Mouse (Mus musculus): ENCODE results near the gene Rabac1. TPM values are rescaled to one million over a fixed set of nuclear protein-coding genes. Genes with fewer than 3 reads are reported as not detected.

The Rabac1 gene
- polyA plus RNA-seq, 1 experiment from 2014 or later = 118 TPM

DNA sequence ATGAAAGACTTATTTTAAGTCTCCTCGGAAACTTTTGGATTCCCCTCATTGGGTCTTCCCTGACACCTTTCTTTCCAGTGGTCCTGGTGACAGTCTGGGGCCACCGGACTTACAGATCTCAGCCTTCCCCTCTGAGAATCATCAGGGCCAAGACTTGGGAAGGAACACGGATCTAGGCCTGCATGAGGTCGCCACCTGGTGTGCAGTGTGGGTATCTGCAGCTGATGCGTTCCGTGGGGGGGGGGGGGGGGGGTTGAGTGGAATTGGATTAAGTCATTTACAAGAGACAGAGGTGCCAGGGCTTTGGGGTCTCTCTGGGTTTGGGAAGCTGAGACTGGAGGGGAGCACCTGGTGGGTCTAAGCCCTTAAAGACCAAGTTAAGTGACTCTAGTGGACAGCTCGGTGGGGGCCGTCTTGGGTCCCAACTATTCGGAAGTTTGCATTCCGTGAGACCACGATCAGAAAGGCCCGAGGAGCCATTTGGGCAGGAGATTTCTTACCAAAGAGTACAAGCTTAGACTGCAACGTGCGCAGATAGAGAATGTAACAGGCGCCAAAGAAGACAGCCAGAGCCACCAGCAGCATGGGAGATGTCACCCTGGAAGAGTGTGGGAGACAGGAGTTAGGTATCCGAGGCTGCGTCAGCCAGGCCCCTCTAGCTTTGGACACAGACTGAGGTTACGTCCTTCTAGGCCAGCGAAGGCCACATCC lies 1.1 kb downstream of the Rabac1 start:
- Histone ChIP-seq H3K9ac (ENCODE audit: low read length) (no peak overlapping the region; the same call in 1 of the 2 replicates), H3K36me3 (ENCODE audit: control insufficient read depth, insufficient read depth, low read length) (no peaks in the 10 kb centered on the region), H3K27me3 (ENCODE audit: control insufficient read depth, insufficient read depth, low read length) (no peaks in the 10 kb centered on the region), H3K4me1 (ENCODE audit: control insufficient read depth, insufficient read depth, low read length) (0 out of 2 replicates have a peak, but pooled peaks cover 3% of the 10 kb centered on the region), H3K27ac (ENCODE audit: low read depth, low read length) (no peak overlapping the region), H3K9me3 (ENCODE audit: control insufficient read depth, low read length) (no peaks in the 10 kb centered on the region), H3K4me2 (ENCODE audit: low read depth) (peak overlapping the region; percentile 53), H3K4me3 (ENCODE audit: low read depth, low read length) (peak overlapping the region; percentile 46)
- 10% methylated on average over 19 of the region's 19 CpGs for WGBS
- ATAC-seq (ENCODE audit: insufficient read depth, low FRiP score, low TSS enrichment) = 0 out of 2 replicates have a peak, but pooled peaks have one; percentile 21
- DNase-seq (ENCODE audit: low spot score) = peak; percentile 47

GRCm38 (mm10) chr7:24970341-24970740 lies 2.2 kb downstream of the Rabac1 start:
- Histone ChIP-seq H3K4me2 (ENCODE audit: low read depth) (no peak overlapping the region), H3K27ac (ENCODE audit: low read depth, low read length) (no peak overlapping the region), H3K36me3 (ENCODE audit: control insufficient read depth, insufficient read depth, low read length) (no peaks in the 10 kb centered on the region), H3K9ac (ENCODE audit: low read length) (no peak overlapping the region), H3K4me1 (ENCODE audit: control insufficient read depth, insufficient read depth, low read length) (0 out of 2 replicates have a peak, but pooled peaks cover 3% of the 10 kb centered on the region), H3K9me3 (ENCODE audit: control insufficient read depth, low read length) (no peaks in the 10 kb centered on the region), H3K27me3 (ENCODE audit: control insufficient read depth, insufficient read depth, low read length) (no peaks in the 10 kb centered on the region), H3K4me3 (ENCODE audit: low read depth, low read length) (no peak overlapping the region)
- WGBS = 93% methylated on average over 3 of the region's 3 CpGs
- DNase-seq (ENCODE audit: low spot score) (no peak), ATAC-seq (ENCODE audit: insufficient read depth, low FRiP score, low TSS enrichment) (no peak)

DNA sequence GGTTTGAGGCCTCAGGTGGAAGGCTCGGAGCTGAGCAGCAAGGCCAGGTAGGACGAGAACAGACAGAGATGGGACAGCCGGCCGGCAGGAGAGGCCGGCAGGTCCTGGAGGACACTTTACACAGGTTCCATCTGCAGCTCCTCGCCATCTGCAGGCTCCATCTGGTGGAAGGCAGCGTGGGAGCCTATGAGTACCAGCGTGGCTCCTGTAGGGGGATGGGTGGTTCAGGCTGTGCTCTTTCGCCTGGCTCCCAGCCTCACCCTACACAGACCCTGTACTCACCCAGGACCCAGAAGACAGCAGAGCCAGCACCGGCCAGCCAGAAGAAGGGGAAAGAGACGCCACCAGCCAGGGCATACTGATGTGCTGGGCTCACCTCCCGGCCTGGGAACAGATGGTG lies 2.7 kb downstream of the Rabac1 start:
- Histone ChIP-seq H3K36me3 (ENCODE audit: control insufficient read depth, insufficient read depth, low read length) (no peaks in the 10 kb centered on the region), H3K9me3 (ENCODE audit: control insufficient read depth, low read length) (no peaks in the 10 kb centered on the region), H3K27ac (ENCODE audit: low read depth, low read length) (no peak overlapping the region), H3K4me2 (ENCODE audit: low read depth) (no peak overlapping the region), H3K4me3 (ENCODE audit: low read depth, low read length) (no peak overlapping the region), H3K27me3 (ENCODE audit: control insufficient read depth, insufficient read depth, low read length) (no peaks in the 10 kb centered on the region), H3K9ac (ENCODE audit: low read length) (no peak overlapping the region), H3K4me1 (ENCODE audit: control insufficient read depth, insufficient read depth, low read length) (0 out of 2 replicates have a peak, but pooled peaks cover 3% of the 10 kb centered on the region)
- ATAC-seq (ENCODE audit: insufficient read depth, low FRiP score, low TSS enrichment) (no peak), DNase-seq (ENCODE audit: low spot score) (no peak)
- 78% methylated on average over 12 of the region's 12 CpGs for WGBS

GRCm38 (mm10) chr7:24968463-24968862 lies 4.1 kb downstream of the Rabac1 start:
- Histone ChIP-seq H3K9ac (ENCODE audit: low read length) (no peak overlapping the region), H3K27me3 (ENCODE audit: control insufficient read depth, insufficient read depth, low read length) (no peaks in the 10 kb centered on the region), H3K9me3 (ENCODE audit: control insufficient read depth, low read length) (no peaks in the 10 kb centered on the region), H3K27ac (ENCODE audit: low read depth, low read length) (no peak overlapping the region), H3K4me3 (ENCODE audit: low read depth, low read length) (no peak overlapping the region), H3K4me1 (ENCODE audit: control insufficient read depth, insufficient read depth, low read length) (0 out of 2 replicates have a peak, but pooled peaks cover 3% of the 10 kb centered on the region), H3K4me2 (ENCODE audit: low read depth) (no peak overlapping the region), H3K36me3 (ENCODE audit: control insufficient read depth, insufficient read depth, low read length) (no peaks in the 10 kb centered on the region)
- DNase-seq (ENCODE audit: low spot score) = no peak
- WGBS = 72% methylated on average over 6 of the region's 6 CpGs
- no peak for ATAC-seq (ENCODE audit: insufficient read depth, low FRiP score, low TSS enrichment)

GRCm38 (mm10) chr7:24967966-24968365 lies 4.6 kb downstream of the Rabac1 start:
- no peak for ATAC-seq (ENCODE audit: insufficient read depth, low FRiP score, low TSS enrichment)
- Histone ChIP-seq H3K9me3 (ENCODE audit: control insufficient read depth, low read length) (no peaks in the 10 kb centered on the region), H3K36me3 (ENCODE audit: control insufficient read depth, insufficient read depth, low read length) (no peaks in the 10 kb centered on the region), H3K27ac (ENCODE audit: low read depth, low read length) (no peak overlapping the region), H3K9ac (ENCODE audit: low read length) (no peak overlapping the region), H3K4me1 (ENCODE audit: control insufficient read depth, insufficient read depth, low read length) (0 out of 2 replicates have a peak, but pooled peaks cover 3% of the 10 kb centered on the region), H3K27me3 (ENCODE audit: control insufficient read depth, insufficient read depth, low read length) (no peaks in the 10 kb centered on the region), H3K4me2 (ENCODE audit: low read depth) (no peak overlapping the region), H3K4me3 (ENCODE audit: low read depth, low read length) (no peak overlapping the region)
- DNase-seq (ENCODE audit: low spot score) = no peak
- WGBS = 87% methylated on average over 8 of the region's 8 CpGs

- H3K4me3 ChIP-seq (ENCODE audit: low read depth, low read length) = no peak overlapping the region
- ATAC-seq (ENCODE audit: insufficient read depth, low FRiP score, low TSS enrichment) (no peak), DNase-seq (ENCODE audit: low spot score) (peak; percentile 81)
- H3K27ac ChIP-seq (ENCODE audit: low read depth, low read length) = no peak overlapping the region
- no peaks in the 10 kb centered on the region for H3K4me1 ChIP-seq (ENCODE audit: control insufficient read depth, insufficient read depth, low read length)
- H3K36me3 ChIP-seq (ENCODE audit: control insufficient read depth, insufficient read depth, low read length) = no peaks in the 10 kb centered on the region
- no peak overlapping the region for H3K9ac ChIP-seq (ENCODE audit: low read length)
- H3K27me3 ChIP-seq (ENCODE audit: control insufficient read depth, insufficient read depth, low read length) = no peaks in the 10 kb centered on the region
- H3K9me3 ChIP-seq (ENCODE audit: control insufficient read depth, low read length) = no peaks in the 10 kb centered on the region
- 24% methylated on average over 5 of the region's 5 CpGs for WGBS
- H3K4me2 ChIP-seq (ENCODE audit: low read depth) = no peak overlapping the region
Observed at GRCm38 (mm10) chr7:24964897-24965535, 7.5 kb downstream of the Rabac1 start.

GRCm38 (mm10) chr7:24964288-24964687 lies 8.3 kb downstream of the Rabac1 start:
- no peak overlapping the region for H3K27ac ChIP-seq (ENCODE audit: low read depth, low read length)
- no peaks in the 10 kb centered on the region for H3K27me3 ChIP-seq (ENCODE audit: control insufficient read depth, insufficient read depth, low read length)
- no peak for ATAC-seq (ENCODE audit: insufficient read depth, low FRiP score, low TSS enrichment)
- no peak overlapping the region for H3K9ac ChIP-seq (ENCODE audit: low read length)
- no peak overlapping the region for H3K4me2 ChIP-seq (ENCODE audit: low read depth)
- H3K4me3 ChIP-seq (ENCODE audit: low read depth, low read length) = no peak overlapping the region
- 69% methylated on average over 2 of the region's 2 CpGs for WGBS
- no peaks in the 10 kb centered on the region for H3K9me3 ChIP-seq (ENCODE audit: control insufficient read depth, low read length)
- H3K36me3 ChIP-seq (ENCODE audit: control insufficient read depth, insufficient read depth, low read length) = no peaks in the 10 kb centered on the region
- no peaks in the 10 kb centered on the region for H3K4me1 ChIP-seq (ENCODE audit: control insufficient read depth, insufficient read depth, low read length)
- no peak for DNase-seq (ENCODE audit: low spot score)

GRCm38 (mm10) chr7:24955226-24955625 lies 17.3 kb downstream of the Rabac1 start:
- ATAC-seq (ENCODE audit: insufficient read depth, low FRiP score, low TSS enrichment) (no peak), DNase-seq (ENCODE audit: low spot score) (no peak)
- H3K9ac ChIP-seq (ENCODE audit: low read length) = peak overlapping the region; percentile 40
- H3K4me2 ChIP-seq (ENCODE audit: low read depth) = peak overlapping the region; percentile 51
- no peaks in the 10 kb centered on the region for H3K9me3 ChIP-seq (ENCODE audit: control insufficient read depth, low read length)
- WGBS = under 1% methylated on average over 32 of the region's 33 CpGs
- H3K4me3 ChIP-seq (ENCODE audit: low read depth, low read length) = peak overlapping the region; percentile 31
- H3K36me3 ChIP-seq (ENCODE audit: control insufficient read depth, insufficient read depth, low read length) = no peaks in the 10 kb centered on the region
- no peak overlapping the region for H3K27ac ChIP-seq (ENCODE audit: low read depth, low read length)
- peaks cover 20% of the 10 kb centered on the region; the same call in 1 of the 2 replicates for H3K4me1 ChIP-seq (ENCODE audit: control insufficient read depth, insufficient read depth, low read length)
- peaks cover 44% of the 10 kb centered on the region for H3K27me3 ChIP-seq (ENCODE audit: control insufficient read depth, insufficient read depth, low read length)

Data from neural tube, embryonic 11.5 days (tissue).